Mouse (Mus musculus) T-helper 2 cell (primary cell): ENCODE data around the gene Evi5.
"Not testable (repeated sequence)": the region's sequence is repeated elsewhere in the genome, so short reads cannot be mapped to it uniquely, and the experiment has no call there.

ENCODE experiments used
- in situ Hi-C: fragments of 300-600 bp; cut with MboI, MseI; formaldehyde crosslinking; loops from one replicate; pipeline ENCODE4 v1.15.1; 2025; ENCODE audit warnings: high pct_unique_total_duplicates

Gene Evi5

GRCm38 (mm10) chr5:107874561-107875260, at the start of gene Evi5:
Gene Evi5, minus strand, starts transcription at chr5:107875107.
- in situ Hi-C loops, result no loop called here

- in situ Hi-C loops, result loop anchor here (5.0 kb wide), 1 partner anchor 83 kb away; no protein-coding TSS in a partner anchor
Observed at GRCm38 (mm10) chr5:107924564-107924963, 49.7 kb upstream of the Evi5 start.

GRCm38 (mm10) chr5:107922836-107923235, 47.9 kb upstream of the Evi5 start:
- in situ Hi-C loops, result loop anchor here (5.0 kb wide), 1 partner anchor 84 kb away; no protein-coding TSS in a partner anchor

- in situ Hi-C loops, result loop anchor here (5.0 kb wide), 1 partner anchor 86 kb away; no protein-coding TSS in a partner anchor
Observed at GRCm38 (mm10) chr5:107921400-107922252, 46.7 kb upstream of the Evi5 start.

- in situ Hi-C loops, result no loop called here
Observed at GRCm38 (mm10) chr5:107915280-107915679, 40.4 kb upstream of the Evi5 start.

GRCm38 (mm10) chr5:107911012-107911411, 36.1 kb upstream of the Evi5 start:
- in situ Hi-C loops, result no loop called here

GRCm38 (mm10) chr5:107910084-107910616, 35.2 kb upstream of the Evi5 start:
- in situ Hi-C loops, result no loop called here

- in situ Hi-C loops, result no loop called here
Observed at GRCm38 (mm10) chr5:107909668-107910067, 34.8 kb upstream of the Evi5 start.

- in situ Hi-C loops, result no loop called here
Observed at GRCm38 (mm10) chr5:107908514-107909110, 33.7 kb upstream of the Evi5 start.

GRCm38 (mm10) chr5:107904325-107904724, 29.4 kb upstream of the Evi5 start:
- in situ Hi-C loops, result no loop called here

GRCm38 (mm10) chr5:107901014-107901615, 26.2 kb upstream of the Evi5 start:
- in situ Hi-C loops, result no loop called here

- in situ Hi-C loops, result no loop called here
Observed at GRCm38 (mm10) chr5:107900206-107901013, 25.5 kb upstream of the Evi5 start, which contains the start of gene Rpl5. Gene Rpl5, plus strand, starts transcription at chr5:107900502.

GRCm38 (mm10) chr5:107896265-107896664, 21.4 kb upstream of the Evi5 start:
- in situ Hi-C loops, result no loop called here

- in situ Hi-C loops, result no loop called here
Observed at GRCm38 (mm10) chr5:107894676-107895075, 19.8 kb upstream of the Evi5 start.

GRCm38 (mm10) chr5:107891515-107891914, 16.6 kb upstream of the Evi5 start:
- in situ Hi-C loops, result not testable (repeated sequence)

- in situ Hi-C loops, result no loop called here
Observed at GRCm38 (mm10) chr5:107889994-107890888, 15.3 kb upstream of the Evi5 start.

GRCm38 (mm10) chr5:107880710-107881109, 5.8 kb upstream of the Evi5 start:
- in situ Hi-C loops, result loop anchor here (5.0 kb wide), 1 partner anchor 278 kb away; no protein-coding TSS in a partner anchor

- in situ Hi-C loops, result no loop called here
Observed at GRCm38 (mm10) chr5:107877053-107877452, 2.1 kb upstream of the Evi5 start.

- in situ Hi-C loops, result no loop called here
Observed at GRCm38 (mm10) chr5:107875261-107875611, 329 bp upstream of the Evi5 start.

- in situ Hi-C loops, result no loop called here
Observed at GRCm38 (mm10) chr5:107873886-107874302, 1.0 kb downstream of the Evi5 start.
